Mouse (Mus musculus) cerebellum, adult 9-10 months (tissue): ENCODE results near the gene Psmb11.

Experiments used
- DNase-seq: peaks from one replicate; pipeline ENCODE4 v3.0.0; 2022

Psmb11 gene

DNA sequence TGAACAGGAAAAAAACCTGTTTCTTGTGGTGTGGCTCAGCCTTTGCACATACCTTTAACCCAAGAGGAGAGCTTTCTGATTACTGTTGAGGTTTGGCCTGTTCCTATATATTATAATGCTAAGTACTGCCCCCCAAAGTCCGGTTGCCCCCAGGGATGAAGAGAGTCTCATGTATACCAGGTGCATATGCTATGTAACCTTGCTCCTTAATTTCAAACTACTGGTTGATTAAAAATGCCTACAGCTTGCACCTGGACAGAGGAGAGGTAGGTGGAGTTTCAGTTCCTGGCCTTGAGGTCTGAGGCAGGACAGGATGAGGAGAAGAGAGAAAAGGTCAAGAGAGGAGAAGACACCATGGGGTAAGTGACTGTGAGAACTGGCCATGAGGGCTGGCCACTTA, at the start of gene Psmb11:
TSS of gene Psmb11 (plus strand) at position 301 of the 400 bp plus-strand sequence.
- DNase-seq = no peak

DNA sequence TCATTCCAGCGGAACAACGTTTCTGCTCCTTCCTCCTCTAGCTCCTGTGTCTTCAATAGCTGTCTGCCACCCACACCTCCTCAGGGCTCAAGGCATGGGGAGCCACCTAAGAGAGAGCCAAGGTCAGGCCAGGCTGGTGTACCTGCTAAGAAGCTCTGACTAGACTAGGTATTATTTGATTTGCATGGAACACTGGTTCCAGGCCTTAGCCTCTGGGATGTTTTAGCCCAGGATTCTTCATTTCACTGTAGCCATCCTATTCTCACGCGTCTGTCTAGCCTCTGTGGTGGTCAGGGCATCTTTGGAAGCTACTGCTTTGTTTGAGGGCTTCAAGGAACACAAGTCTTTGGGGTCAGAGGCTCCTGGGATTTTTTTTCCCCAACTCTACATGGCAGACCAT, 49.1 kb upstream of the Psmb11 start:
- DNase-seq = no peak

- no peak for DNase-seq
Measured at GRCm38 (mm10) chr14:54572790-54573736, 48.2 kb upstream of the Psmb11 start.

GRCm38 (mm10) chr14:54574253-54574652, 47.0 kb upstream of the Psmb11 start:
- no peak for DNase-seq

- no peak for DNase-seq
Measured at GRCm38 (mm10) chr14:54575031-54575430, 46.2 kb upstream of the Psmb11 start.

DNA sequence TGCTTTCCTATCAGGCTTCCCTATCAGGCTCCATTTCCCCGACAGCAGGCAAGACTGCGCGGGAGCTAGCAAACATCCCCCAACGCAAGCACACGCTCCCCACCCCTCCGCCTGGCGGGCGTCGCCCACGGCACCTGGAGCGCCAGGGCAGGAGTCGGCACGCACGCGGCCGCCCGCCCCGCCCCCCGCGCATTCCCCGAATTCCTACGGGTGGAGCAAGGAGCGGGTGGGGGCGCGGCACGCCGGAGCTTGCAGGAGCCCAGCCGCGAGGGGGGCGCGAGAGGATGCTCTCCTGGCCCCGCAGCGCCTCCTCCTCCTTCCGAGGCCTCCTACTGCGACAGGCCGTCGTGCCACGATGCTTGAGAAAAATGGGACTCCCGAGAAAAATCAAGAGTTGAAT, 45.6 kb upstream of the Psmb11 start:
- no peak for DNase-seq

GRCm38 (mm10) chr14:54576241-54577088, 44.8 kb upstream of the Psmb11 start:
- no peak for DNase-seq

DNA sequence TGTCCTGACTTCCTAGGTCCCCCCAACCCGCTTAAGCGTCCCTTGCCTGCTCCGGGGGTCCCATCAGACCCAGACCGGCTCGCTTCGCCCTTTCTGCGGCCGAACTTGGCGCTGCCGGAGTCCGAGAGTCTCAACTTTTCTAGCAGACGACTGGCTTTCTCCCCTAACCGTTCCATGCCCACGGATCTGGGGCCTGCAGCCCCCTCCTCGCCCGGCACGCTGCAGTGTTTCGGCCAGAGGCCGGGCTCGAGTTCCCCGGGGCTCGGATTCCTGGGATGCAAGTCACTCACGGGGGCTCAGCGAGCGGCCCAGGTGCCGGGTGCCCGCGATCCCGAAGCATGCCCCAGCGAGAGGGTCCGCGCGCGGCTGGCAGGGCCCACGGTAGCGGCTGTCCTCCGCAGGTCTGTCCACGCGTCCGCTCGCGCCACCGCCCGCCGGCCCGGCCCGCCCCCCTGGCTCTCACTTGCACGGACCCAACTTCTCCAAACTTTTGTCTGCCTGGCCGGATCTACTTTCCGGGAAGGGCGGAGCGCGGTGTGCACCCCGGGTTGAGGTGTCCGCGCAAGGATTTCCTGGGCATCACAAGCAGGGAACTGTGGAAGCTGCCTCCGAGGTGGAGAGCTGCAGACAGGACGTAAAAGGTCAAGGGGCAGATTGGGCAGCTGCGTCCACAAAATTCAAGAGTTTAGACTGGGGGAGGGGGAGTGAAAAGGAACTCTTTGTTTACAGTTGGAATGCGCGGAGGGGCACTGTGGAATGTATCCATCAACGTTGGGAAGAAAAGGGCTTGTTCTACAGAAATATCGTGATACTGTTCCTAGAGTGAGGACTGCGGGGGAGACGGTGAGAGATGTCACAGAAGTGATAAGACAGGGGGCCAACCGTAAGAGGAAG, 43.9 kb upstream of the Psmb11 start, which contains the start of gene Ajuba:
TSS of gene Ajuba (minus strand) at position 470 of the 894 bp plus-strand sequence.
- peak; percentile 38 for DNase-seq

GRCm38 (mm10) chr14:54578063-54578462, 43.2 kb upstream of the Psmb11 start:
- no peak for DNase-seq

- DNase-seq = no peak
Measured at GRCm38 (mm10) chr14:54579638-54580037, 41.6 kb upstream of the Psmb11 start.

DNA sequence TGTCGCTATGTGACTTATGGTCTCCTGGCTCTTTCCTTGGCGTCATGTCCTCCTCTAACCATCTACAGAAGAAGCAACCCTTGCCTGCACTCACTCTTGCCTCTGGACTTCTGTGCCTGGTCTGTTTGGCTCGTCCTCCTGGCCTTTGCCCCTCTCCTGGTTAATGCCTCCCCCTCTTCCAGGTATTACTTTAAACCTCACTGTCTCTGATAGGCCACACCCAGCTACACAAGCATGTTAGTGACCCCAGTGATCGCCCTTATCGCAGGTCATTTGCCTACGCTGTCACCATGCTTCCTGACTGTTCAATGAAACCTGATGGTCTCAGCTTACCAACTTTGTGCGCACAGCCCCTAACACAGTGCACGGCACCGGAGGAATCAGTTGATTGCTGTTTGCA, 38.7 kb upstream of the Psmb11 start:
- DNase-seq = no peak

- DNase-seq = peak; percentile 65
Measured at GRCm38 (mm10) chr14:54583681-54584338, 37.4 kb upstream of the Psmb11 start.

DNA sequence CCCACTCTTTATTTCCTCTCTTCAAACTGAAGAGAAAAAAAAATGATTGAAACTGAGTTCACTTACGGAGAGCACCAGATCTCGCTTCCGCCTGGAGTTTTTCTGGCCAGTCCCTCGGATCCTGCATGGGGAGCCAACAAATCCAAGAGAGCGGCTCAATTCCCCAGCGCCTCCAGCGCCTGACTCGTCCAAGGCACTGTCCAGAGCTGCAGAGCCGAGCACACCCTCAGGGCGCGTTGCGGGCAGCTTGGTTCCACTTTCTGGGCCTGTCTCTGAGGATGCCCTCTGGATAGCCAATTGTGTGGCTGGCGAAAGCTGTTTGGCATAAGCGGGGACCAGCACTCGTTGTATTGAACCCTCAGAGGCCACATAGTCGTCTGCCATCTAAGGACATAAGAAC, 30.2 kb upstream of the Psmb11 start:
- no peak for DNase-seq

- no peak for DNase-seq
Measured at GRCm38 (mm10) chr14:54592319-54592934, 28.8 kb upstream of the Psmb11 start.

DNA sequence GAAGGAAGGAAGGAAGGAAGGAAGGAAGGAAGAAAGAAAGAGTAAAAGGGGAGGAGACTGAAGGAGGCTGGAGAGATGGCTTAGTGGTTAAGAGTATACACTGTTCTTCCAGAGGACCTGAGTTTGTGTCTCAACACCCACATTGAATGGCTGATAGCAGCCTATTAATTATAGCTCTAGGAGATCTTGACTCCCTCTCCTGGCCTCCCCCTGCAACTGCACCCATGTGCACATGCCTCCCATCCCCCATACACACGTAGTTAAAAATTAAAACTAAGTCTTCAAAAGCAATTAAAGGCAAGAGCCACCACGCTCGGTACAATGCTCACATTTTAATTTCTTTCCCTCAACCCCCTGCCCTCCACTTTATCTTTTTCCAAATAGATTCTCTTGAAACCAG, 27.2 kb upstream of the Psmb11 start:
- DNase-seq = no peak

GRCm38 (mm10) chr14:54594631-54595414, 26.4 kb upstream of the Psmb11 start:
- no peak for DNase-seq

GRCm38 (mm10) chr14:54597084-54597483, 24.1 kb upstream of the Psmb11 start:
- no peak for DNase-seq

DNA sequence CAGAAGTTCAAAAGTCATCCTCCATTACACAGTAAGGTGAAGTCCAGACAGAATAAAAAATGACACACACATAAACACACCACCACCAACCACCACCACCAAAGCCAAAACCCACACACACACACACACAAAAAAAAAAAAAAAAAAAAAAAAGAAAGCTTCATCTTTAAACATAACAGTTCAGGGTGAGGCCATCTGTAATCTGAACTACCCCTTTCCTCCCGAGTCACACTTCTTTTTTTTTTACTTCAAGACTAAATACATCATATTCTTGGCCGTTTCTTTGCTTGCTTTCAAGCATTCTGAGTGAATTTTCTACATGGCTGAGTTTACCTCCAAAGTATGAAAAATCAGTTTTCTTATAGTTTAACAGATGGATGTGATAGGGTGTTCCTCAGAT, 19.6 kb upstream of the Psmb11 start:
- no peak for DNase-seq

- no peak for DNase-seq
Measured at GRCm38 (mm10) chr14:54602613-54603012, 18.6 kb upstream of the Psmb11 start.

- DNase-seq = peak; percentile 98
Measured at GRCm38 (mm10) chr14:54603038-54603654, 18.1 kb upstream of the Psmb11 start.
